Mouse (Mus musculus): ENCODE measurements at regions not wholly inside any gene's neighbourhood (a gene's known extent, or its start where the extent isn't known, plus 50 kb on each side); places are given as distances from the start of the nearest gene placed in this dataset.
"Not testable (repeated sequence)": the region's sequence is repeated elsewhere in the genome, so short reads cannot be mapped to it uniquely, and the experiment has no call there.

GRCm38 (mm10) chr13:52318276-52318675, 212.8 kb downstream of the Diras2 start:
- DNase-seq (ENCODE audit: low spot score in 2 of 2) = no peak

GRCm38 (mm10) chr13:52323691-52324090, 207.4 kb downstream of the Diras2 start:
- DNase-seq (ENCODE audit: low spot score in 2 of 2) = no peak

- not testable (repeated sequence) for DNase-seq (ENCODE audit: low spot score in 2 of 2)
Measured at GRCm38 (mm10) chr13:52324378-52324777, 206.7 kb downstream of the Diras2 start.

- DNase-seq (ENCODE audit: low spot score in 2 of 2) = not testable (repeated sequence)
Measured at GRCm38 (mm10) chr13:52325647-52326046, 205.4 kb downstream of the Diras2 start.

- no peak for DNase-seq (ENCODE audit: low spot score in 2 of 2)
Measured at GRCm38 (mm10) chr13:52327734-52328133, 203.3 kb downstream of the Diras2 start.

GRCm38 (mm10) chr13:52328766-52329165, 202.3 kb downstream of the Diras2 start:
- peak; percentile 59 to 67 for DNase-seq (ENCODE audit: low spot score in 2 of 2)

- DNase-seq (ENCODE audit: low spot score in 2 of 2) = peak; percentile 75 to 76
Measured at GRCm38 (mm10) chr13:52331068-52331467, 200.0 kb downstream of the Diras2 start.

- DNase-seq (ENCODE audit: low spot score in 2 of 2) = no peak
Measured at GRCm38 (mm10) chr13:52334962-52335361, 196.1 kb downstream of the Diras2 start.

GRCm38 (mm10) chr13:52337936-52338335, 193.1 kb downstream of the Diras2 start:
- no peak for DNase-seq (ENCODE audit: low spot score in 2 of 2)

GRCm38 (mm10) chr13:52339156-52339555, 191.9 kb downstream of the Diras2 start:
- no peak for DNase-seq (ENCODE audit: low spot score in 2 of 2)

GRCm38 (mm10) chr13:52341981-52342380, 189.1 kb downstream of the Diras2 start:
- no peak for DNase-seq (ENCODE audit: low spot score in 2 of 2)

- no peak for DNase-seq (ENCODE audit: low spot score in 2 of 2)
Measured at GRCm38 (mm10) chr13:52344383-52344782, 186.7 kb downstream of the Diras2 start.

- DNase-seq (ENCODE audit: low spot score in 2 of 2) = no peak
Measured at GRCm38 (mm10) chr13:52344853-52345252, 186.2 kb downstream of the Diras2 start.

- peak; percentile 34 to 36 for DNase-seq (ENCODE audit: low spot score in 2 of 2)
Measured at GRCm38 (mm10) chr13:52345375-52346026, 185.6 kb downstream of the Diras2 start.

GRCm38 (mm10) chr13:52346027-52346375, 185.1 kb downstream of the Diras2 start:
- no peak for DNase-seq (ENCODE audit: low spot score in 2 of 2)

- DNase-seq (ENCODE audit: low spot score in 2 of 2) = no peak
Measured at GRCm38 (mm10) chr13:52347631-52348030, 183.4 kb downstream of the Diras2 start.

- no peak for DNase-seq (ENCODE audit: low spot score in 2 of 2)
Measured at GRCm38 (mm10) chr13:52349606-52350005, 181.5 kb downstream of the Diras2 start.

- DNase-seq (ENCODE audit: low spot score in 2 of 2) = peak in 1 of 2 experiments; percentile 39
Measured at GRCm38 (mm10) chr13:52352576-52352975, 178.5 kb downstream of the Diras2 start.

GRCm38 (mm10) chr13:52353437-52353836, 177.6 kb downstream of the Diras2 start:
- no peak for DNase-seq (ENCODE audit: low spot score in 2 of 2)

- no peak for DNase-seq (ENCODE audit: low spot score in 2 of 2)
Measured at GRCm38 (mm10) chr13:52353966-52354365, 177.1 kb downstream of the Diras2 start.

- not testable (repeated sequence) for DNase-seq (ENCODE audit: low spot score in 2 of 2)
Measured at GRCm38 (mm10) chr13:52355921-52356320, 175.2 kb downstream of the Diras2 start.

- DNase-seq (ENCODE audit: low spot score in 2 of 2) = not testable (repeated sequence)
Measured at GRCm38 (mm10) chr13:52359332-52359731, 171.7 kb downstream of the Diras2 start.

- no peak for DNase-seq (ENCODE audit: low spot score in 2 of 2)
Measured at GRCm38 (mm10) chr13:52361177-52361846, 169.8 kb downstream of the Diras2 start.
